Mouse (Mus musculus) liver, embryonic 12.5 days (tissue): ENCODE measurements around the gene Cisd1. TPM values are rescaled to one million over a fixed set of nuclear protein-coding genes. Genes with fewer than 3 reads are reported as not detected.

ENCODE experiments used
- ATAC-seq: fragments of 200-750 bp; cut with Nextera tagmentation; 2 replicates; pipeline ENCODE4 v1.8.0; 2017; ENCODE audit warnings: moderate number of reproducible peaks, mild to moderate bottlenecking, moderate library complexity
- H3K27ac ChIP-seq: fragments of 300-500 bp; sonication (generic); 2 replicates; pipeline ENCODE4 v1.5.1; 2016; ENCODE audit warnings: mild to moderate bottlenecking
- H3K27me3 ChIP-seq: fragments of 300-500 bp; sonication (generic); replicated peaks from 2 replicates; pipeline ENCODE4 v1.6.1; 2016; ENCODE audit warnings: mild to moderate bottlenecking, moderate library complexity
- H3K36me3 ChIP-seq: fragments of 300-500 bp; sonication (generic); 2 replicates; pipeline ENCODE4 v1.6.1; 2016; ENCODE audit warnings: mild to moderate bottlenecking, moderate library complexity
- H3K4me1 ChIP-seq: fragments of 300-500 bp; sonication (generic); 2 replicates; pipeline ENCODE4 v1.6.1; 2016
- H3K4me2 ChIP-seq: fragments of 300-500 bp; sonication (generic); 2 replicates; pipeline ENCODE4 v1.6.1; 2016; ENCODE audit warnings: mild to moderate bottlenecking, moderate library complexity
- H3K4me3 ChIP-seq: fragments of 300-500 bp; sonication (generic); 2 replicates; pipeline ENCODE4 v1.5.1; 2016; ENCODE audit warnings: mild to moderate bottlenecking, moderate library complexity
- H3K9ac ChIP-seq: fragments of 300-500 bp; sonication (generic); 2 replicates; pipeline ENCODE4 v1.6.1; 2016; ENCODE audit warnings: mild to moderate bottlenecking, moderate library complexity
- H3K9me3 ChIP-seq: fragments of 300-500 bp; sonication (generic); replicated peaks from 2 replicates; pipeline ENCODE4 v1.6.1; 2016; ENCODE audit warnings: mild to moderate bottlenecking, moderate library complexity
- WGBS: fragments of 180-500 bp; shearing (Covaris S2); methylation state at CpG from one replicate; pipeline ENCODE4 v1.1.7; 2016; ENCODE audit not compliant: insufficient replicate concordance; 5-methylcytosine and 5-hydroxymethylcytosine counted together
- polyA plus RNA-seq: library from polyadenylated mRNA; unstranded; fragments of >200 nt; fragmentation: Nextera tagmentation; extraction: Ambion mirVana; gene quantifications from 2 replicates; pipeline ENCODE4 v1.2.1, GENCODE M21; 2016

Cisd1 gene
- polyA plus RNA-seq, 1 experiment from 2014 or later = 104 TPM

DNA sequence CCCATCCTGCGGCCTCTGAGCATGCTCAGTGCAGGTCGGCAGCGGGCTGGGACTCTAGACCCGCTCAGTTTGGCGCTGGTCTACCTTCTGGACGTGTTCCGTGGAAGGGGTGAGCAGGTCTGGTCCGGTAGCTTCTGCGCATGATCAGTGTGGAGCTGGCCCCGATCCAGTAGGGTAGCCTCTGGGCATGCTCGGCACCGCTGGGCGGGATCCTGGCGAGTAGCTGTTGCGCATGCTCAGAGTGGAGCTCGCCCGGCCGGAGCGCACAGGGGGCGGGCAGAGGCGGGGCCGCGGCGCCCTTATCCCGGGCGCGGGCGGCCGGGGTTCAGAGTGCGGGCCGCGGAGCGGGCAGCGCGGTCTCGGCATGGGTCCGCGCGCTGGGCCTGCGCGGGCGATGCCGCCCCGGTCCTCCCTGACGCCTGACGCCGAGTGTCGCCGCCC is 2.8 kb upstream of the Cisd1 start, which contains the start of gene Ipmk:
TSS of gene Ipmk (plus strand) at position 255 of the 441 bp plus-strand sequence.
- peak within 1 kb of the TSS; percentile 92 for H3K4me2 ChIP-seq
- WGBS = under 1% methylated on average over 49 of the region's 49 CpGs

GRCm38 (mm10) chr10:71346722-71347508 is 2.2 kb upstream of the Cisd1 start:
- Histone ChIP-seq H3K36me3 (peaks cover 24% of the 10 kb centered on the region), H3K9ac (peak overlapping the region; percentile 93), H3K4me2 (peak overlapping the region; percentile 92), H3K27ac (peak overlapping the region; percentile 89), H3K9me3 (no peaks in the 10 kb centered on the region), H3K4me1 (peaks cover 66% of the 10 kb centered on the region), H3K4me3 (peak overlapping the region; percentile 91), H3K27me3 (no peaks in the 10 kb centered on the region)
- WGBS = 11% methylated on average over 13 of the region's 13 CpGs
- ATAC-seq = no peak

More for the DNA sequence above, 2.8 kb upstream of the Cisd1 start, which contains the start of gene Ipmk:
- no peaks in the 10 kb centered on the region for H3K27me3 ChIP-seq
- H3K9ac ChIP-seq = peak within 1 kb of the TSS; percentile 93
- H3K4me3 ChIP-seq = peak within 1 kb of the TSS; percentile 91
- H3K4me1 ChIP-seq = peaks cover 59% of the 10 kb centered on the region
- peaks cover 21% of the 10 kb centered on the region for H3K36me3 ChIP-seq
- ATAC-seq = peak; percentile 91
- H3K9me3 ChIP-seq = no peaks in the 10 kb centered on the region
- peak within 1 kb of the TSS; percentile 89 for H3K27ac ChIP-seq

- ATAC-seq = no peak
- H3K4me1 ChIP-seq = peaks cover 68% of the 10 kb centered on the region
- no peak overlapping the region; the same call in 1 of the 2 replicates for H3K4me3 ChIP-seq
- H3K4me2 ChIP-seq = peak overlapping the region; percentile 92
- H3K9me3 ChIP-seq = no peaks in the 10 kb centered on the region
- peak overlapping the region; percentile 93; the same call in 1 of the 2 replicates for H3K9ac ChIP-seq
- whole genome bisulfite sequencing = 56% methylated on average over 2 of the region's 2 CpGs
- H3K27me3 ChIP-seq = no peaks in the 10 kb centered on the region
- H3K36me3 ChIP-seq = peaks cover 22% of the 10 kb centered on the region
- H3K27ac ChIP-seq = peak overlapping the region; percentile 89
These were observed 1.4 kb upstream of the Cisd1 start for GRCm38 (mm10) chr10:71346106-71346505.

- Histone ChIP-seq H3K9ac (peak overlapping the region; percentile 89), H3K4me3 (peak overlapping the region; percentile 91), H3K4me2 (peak overlapping the region; percentile 87), H3K27me3 (no peaks in the 10 kb centered on the region), H3K4me1 (peaks cover 71% of the 10 kb centered on the region), H3K27ac (peak overlapping the region; percentile 48; the same call in 1 of the 2 replicates), H3K36me3 (peaks cover 12% of the 10 kb centered on the region), H3K9me3 (no peaks in the 10 kb centered on the region)
- ATAC-seq = no peak
- WGBS = 16% methylated on average over 14 of the region's 14 CpGs
These were observed 1.0 kb downstream of the Cisd1 start for GRCm38 (mm10) chr10:71343567-71344265.

- no peaks in the 10 kb centered on the region for H3K9me3 ChIP-seq
- peaks cover 12% of the 10 kb centered on the region for H3K36me3 ChIP-seq
- no peaks in the 10 kb centered on the region for H3K27me3 ChIP-seq
- peak overlapping the region; percentile 91 for H3K4me3 ChIP-seq
- peak overlapping the region; percentile 89 for H3K9ac ChIP-seq
- ATAC-seq = no peak
- H3K4me1 ChIP-seq = peaks cover 70% of the 10 kb centered on the region
- peak overlapping the region; percentile 87 for H3K4me2 ChIP-seq
- H3K27ac ChIP-seq = no peak overlapping the region
- WGBS = 76% methylated on average over 3 of the region's 3 CpGs
These were observed 1.6 kb downstream of the Cisd1 start for GRCm38 (mm10) chr10:71343130-71343529.

DNA sequence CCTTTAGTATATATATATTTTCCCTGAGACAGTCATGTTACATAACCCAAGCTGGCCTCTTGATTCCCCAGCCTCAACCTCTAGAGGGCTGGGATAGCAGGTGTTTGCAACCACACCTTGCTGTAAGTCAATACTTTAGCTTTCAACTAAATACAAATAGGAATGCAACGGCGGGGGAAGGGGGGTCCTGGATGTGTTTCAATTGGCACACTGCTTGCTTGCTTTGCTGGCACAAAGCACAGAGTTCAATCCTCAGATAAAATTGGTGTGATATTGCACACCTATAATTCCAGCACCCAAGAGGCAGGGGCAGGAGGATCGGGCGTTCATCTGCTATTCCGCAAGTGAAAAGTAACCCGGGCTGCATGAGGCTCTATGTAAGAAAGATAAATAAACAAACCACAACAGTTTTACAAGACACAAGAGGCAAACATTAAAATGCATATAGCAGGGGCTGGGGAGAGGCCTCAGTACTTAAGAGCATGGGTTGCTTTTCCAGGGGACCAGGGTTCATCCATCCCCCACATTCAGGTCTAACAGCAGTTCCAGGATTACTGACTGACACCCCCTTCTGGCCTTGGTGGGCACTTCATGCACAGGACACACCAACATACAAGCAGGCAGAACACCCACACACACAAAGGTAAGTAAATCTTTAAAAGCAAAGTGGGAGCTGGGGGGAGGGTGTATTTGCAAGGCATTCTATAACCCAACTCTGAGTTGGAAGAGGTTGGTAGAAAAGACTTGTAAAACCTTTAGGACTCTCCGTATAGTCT is 2.5 kb downstream of the Cisd1 start:
- Histone ChIP-seq H3K4me3 (no peak overlapping the region), H3K27ac (no peak overlapping the region), H3K4me2 (no peak overlapping the region), H3K9me3 (no peaks in the 10 kb centered on the region), H3K4me1 (peaks cover 78% of the 10 kb centered on the region), H3K9ac (no peak overlapping the region), H3K36me3 (peaks cover 12% of the 10 kb centered on the region), H3K27me3 (no peaks in the 10 kb centered on the region)
- no peak for ATAC-seq
- 84% methylated on average over 7 of the region's 7 CpGs for WGBS

DNA sequence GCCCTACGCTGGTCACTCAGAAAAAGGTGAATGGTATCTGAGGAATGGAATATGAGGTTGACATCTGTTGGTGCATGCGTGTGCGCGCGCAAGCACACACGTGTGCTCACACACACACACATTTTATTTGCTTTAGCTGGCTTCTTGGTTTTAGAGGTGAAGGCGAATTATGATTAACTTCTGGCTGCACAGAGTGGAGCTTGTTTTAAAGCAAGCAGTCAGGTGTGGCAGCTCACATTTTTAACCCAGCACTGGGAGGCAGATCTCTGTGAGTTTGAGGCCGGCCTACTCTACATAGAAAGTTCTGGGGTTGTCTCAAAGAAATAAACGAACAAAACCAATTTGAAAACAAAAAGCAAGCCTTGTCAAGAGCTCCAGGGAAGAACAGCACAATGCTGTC is 3.5 kb downstream of the Cisd1 start:
- Histone ChIP-seq H3K4me2 (no peak overlapping the region), H3K4me3 (no peak overlapping the region), H3K9ac (no peak overlapping the region), H3K27ac (no peak overlapping the region), H3K27me3 (no peaks in the 10 kb centered on the region), H3K4me1 (peaks cover 69% of the 10 kb centered on the region), H3K9me3 (no peaks in the 10 kb centered on the region), H3K36me3 (peaks cover 14% of the 10 kb centered on the region)
- WGBS = 85% methylated on average over 9 of the region's 9 CpGs
- ATAC-seq = no peak

- no peak for ATAC-seq
- Histone ChIP-seq H3K9ac (no peak overlapping the region), H3K9me3 (no peaks in the 10 kb centered on the region), H3K27me3 (no peaks in the 10 kb centered on the region), H3K4me3 (no peak overlapping the region), H3K27ac (no peak overlapping the region), H3K4me1 (peaks cover 59% of the 10 kb centered on the region), H3K36me3 (peaks cover 25% of the 10 kb centered on the region), H3K4me2 (no peak overlapping the region)
- WGBS = 72% methylated on average over 2 of the region's 2 CpGs
These were observed 4.6 kb downstream of the Cisd1 start for GRCm38 (mm10) chr10:71340195-71340594.

GRCm38 (mm10) chr10:71339463-71339862 is 5.3 kb downstream of the Cisd1 start:
- H3K4me2 ChIP-seq = peak overlapping the region; percentile 32
- no peak for ATAC-seq
- 0 out of 2 replicates have a peak overlapping the region, but pooled peaks have one; percentile 7 for H3K9ac ChIP-seq
- H3K27ac ChIP-seq = no peak overlapping the region
- H3K4me3 ChIP-seq = no peak overlapping the region
- no peaks in the 10 kb centered on the region for H3K27me3 ChIP-seq
- H3K4me1 ChIP-seq = peaks cover 55% of the 10 kb centered on the region
- H3K36me3 ChIP-seq = peaks cover 33% of the 10 kb centered on the region
- 35% methylated on average over 4 of the region's 4 CpGs for WGBS
- H3K9me3 ChIP-seq = no peaks in the 10 kb centered on the region

DNA sequence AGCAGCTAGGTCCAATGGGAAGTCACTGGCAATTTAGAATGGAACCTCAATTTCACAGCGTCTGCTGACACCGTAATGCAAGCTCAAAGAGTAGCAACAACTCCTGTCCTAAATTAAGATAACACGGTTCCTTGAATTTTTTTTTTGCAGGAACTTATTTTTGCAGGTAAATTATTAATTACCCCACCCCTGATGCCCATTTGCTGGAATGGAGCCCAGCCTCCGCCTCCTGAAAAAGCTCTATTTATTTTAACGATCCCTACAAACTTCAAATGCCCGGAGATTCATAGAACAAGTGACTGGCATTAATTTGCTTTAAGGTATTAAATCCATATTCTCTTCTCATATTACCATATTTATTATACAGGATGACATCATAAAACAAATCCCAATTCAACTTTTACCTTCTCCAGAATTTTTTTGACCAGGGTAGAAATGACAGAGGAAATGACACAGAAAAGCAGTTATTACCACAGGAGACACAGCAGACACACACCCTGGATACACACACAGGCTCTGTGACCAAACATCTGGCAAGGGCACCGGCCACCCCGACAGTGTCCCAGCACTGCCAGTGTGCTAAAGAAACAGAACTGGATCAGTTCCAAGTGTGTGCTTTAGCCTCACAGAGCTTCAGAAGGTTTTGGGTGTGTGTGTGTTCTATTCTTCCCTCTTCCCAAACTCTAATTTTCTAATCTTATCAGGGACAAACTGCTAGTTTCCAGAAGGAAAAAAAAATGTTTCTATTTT is 6.4 kb downstream of the Cisd1 start:
- peaks cover 44% of the 10 kb centered on the region for H3K36me3 ChIP-seq
- ATAC-seq = no peak

GRCm38 (mm10) chr10:71337733-71338132 is 7.0 kb downstream of the Cisd1 start:
- no peak overlapping the region for H3K9ac ChIP-seq
- H3K4me1 ChIP-seq = peaks cover 40% of the 10 kb centered on the region
- H3K36me3 ChIP-seq = peaks cover 50% of the 10 kb centered on the region
- no peak overlapping the region for H3K27ac ChIP-seq
- H3K9me3 ChIP-seq = no peaks in the 10 kb centered on the region
- H3K4me2 ChIP-seq = no peak overlapping the region
- H3K4me3 ChIP-seq = no peak overlapping the region
- no peaks in the 10 kb centered on the region for H3K27me3 ChIP-seq
- no peak for ATAC-seq
- WGBS = 83% methylated on average over 2 of the region's 2 CpGs

More for the DNA sequence above, 6.4 kb downstream of the Cisd1 start:
- no peak overlapping the region for H3K9ac ChIP-seq
- no peak overlapping the region for H3K27ac ChIP-seq
- no peaks in the 10 kb centered on the region for H3K9me3 ChIP-seq
- H3K4me3 ChIP-seq = no peak overlapping the region
- H3K4me1 ChIP-seq = peaks cover 45% of the 10 kb centered on the region
- 79% methylated on average over 8 of the region's 8 CpGs for WGBS
- no peak overlapping the region for H3K4me2 ChIP-seq
- H3K27me3 ChIP-seq = no peaks in the 10 kb centered on the region
